Mouse (Mus musculus) embryonic fibroblast, embryonic 13.5 days (primary cell): ENCODE results near the gene Srl.

Source experiments
- CTCF ChIP-seq: IDR thresholded peaks from 2 replicates; pipeline ENCODE4 v1.5.1; 2011; ENCODE audit warnings: mild to moderate bottlenecking, control low read depth, low read length, moderate library complexity, borderline replicate concordance; ENCODE audit not compliant: insufficient read depth
- POLR2A ChIP-seq: IDR thresholded peaks from 2 replicates; pipeline ENCODE4 v1.6.1; 2011; ENCODE audit warnings: low read depth, mild to moderate bottlenecking, control low read depth, low read length, moderate library complexity

- no peak for TF ChIP-seq POLR2A
- no peak for TF ChIP-seq CTCF
These were observed 83.7 kb downstream of the Srl start for GRCm38 (mm10) chr16:4457927-4458326.
